Mouse (Mus musculus) embryonic fibroblast, embryonic 13.5 days (primary cell): ENCODE measurements around the gene Prg3. TPM values are rescaled to one million over a fixed set of nuclear protein-coding genes. Genes with fewer than 3 reads are reported as not detected.

ENCODE experiments used
- H3K27ac ChIP-seq: 2 replicates; pipeline ENCODE4 v1.5.1; 2012; ENCODE audit warnings: low read length, control low read depth, inconsistent platforms; ENCODE audit not compliant: insufficient read depth
- H3K4me1 ChIP-seq: 2 replicates; pipeline ENCODE4 v1.6.1; 2011; ENCODE audit warnings: low read length; ENCODE audit not compliant: control insufficient read depth, insufficient read depth
- H3K4me3 ChIP-seq: 2 replicates; pipeline ENCODE4 v1.5.1; 2011; ENCODE audit warnings: mild to moderate bottlenecking, control low read depth, low read length; ENCODE audit not compliant: insufficient read depth
- CTCF ChIP-seq: IDR thresholded peaks from 2 replicates; pipeline ENCODE4 v1.5.1; 2011; ENCODE audit warnings: mild to moderate bottlenecking, control low read depth, low read length, moderate library complexity, borderline replicate concordance; ENCODE audit not compliant: insufficient read depth
- POLR2A ChIP-seq: IDR thresholded peaks from 2 replicates; pipeline ENCODE4 v1.6.1; 2011; ENCODE audit warnings: low read depth, mild to moderate bottlenecking, control low read depth, low read length, moderate library complexity
- polyA plus RNA-seq: library from polyadenylated mRNA; stranded (reverse); fragments of >200 nt; gene quantifications from 2 replicates; pipeline ENCODE4 v1.2.4, GENCODE M21; 2011; ENCODE audit warnings: low read depth; ENCODE audit not compliant: missing spikeins, insufficient read length

Gene Prg3
- polyA plus RNA-seq, 1 experiment = not detected

- Histone ChIP-seq H3K4me3 (no peak within 1 kb of the TSS), H3K4me1 (no peaks in the 10 kb centered on the region), H3K27ac (no peak within 1 kb of the TSS)
- no peak for TF ChIP-seq POLR2A
- TF ChIP-seq CTCF = no peak
Observed at GRCm38 (mm10) chr2:84980188-84980587, 7.8 kb upstream of the Prg3 start, which contains the start of gene Prg2. Gene Prg2, plus strand, starts transcription at chr2:84980461.

GRCm38 (mm10) chr2:84996376-84996775 lies 8.4 kb downstream of the Prg3 start:
- Histone ChIP-seq H3K27ac (no peak overlapping the region), H3K4me1 (no peaks in the 10 kb centered on the region), H3K4me3 (no peak overlapping the region)
- TF ChIP-seq POLR2A (no peak), CTCF (no peak)

DNA sequence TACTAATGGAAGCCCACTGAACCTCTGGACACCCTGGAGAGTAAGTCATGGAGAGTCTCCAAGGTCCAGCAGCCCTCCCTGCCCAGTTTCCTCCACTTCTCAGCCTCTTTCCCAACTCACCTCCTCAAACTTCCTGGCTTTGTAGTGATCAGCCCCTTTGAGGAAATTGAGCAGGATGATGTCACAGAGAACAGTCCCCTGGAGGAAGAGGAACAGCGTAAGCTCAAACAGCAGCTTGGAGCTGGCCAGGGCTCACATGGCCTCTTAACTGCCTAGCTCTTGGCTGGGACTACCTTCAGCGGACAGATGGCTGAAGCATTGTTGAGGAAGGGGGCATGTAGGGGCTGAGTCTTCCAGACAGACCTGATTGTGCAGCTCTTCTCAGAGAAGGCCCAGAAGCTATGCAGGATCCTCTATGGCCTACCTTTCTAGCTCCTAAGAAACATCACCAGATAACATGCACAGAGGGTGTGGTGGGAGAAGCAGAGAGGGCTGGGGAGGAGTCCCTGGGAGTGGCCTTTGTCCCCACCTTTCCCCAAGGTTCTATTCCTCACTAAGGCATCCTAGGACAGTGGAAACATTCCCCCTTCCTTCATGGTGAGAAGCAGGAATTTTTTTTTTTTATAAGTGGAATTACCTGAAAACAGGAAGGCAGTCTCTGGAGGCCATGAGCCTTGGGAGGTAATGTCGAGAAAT lies 11.6 kb downstream of the Prg3 start:
- no peaks in the 10 kb centered on the region for H3K4me1 ChIP-seq
- H3K27ac ChIP-seq = no peak overlapping the region
- TF ChIP-seq POLR2A (no peak), CTCF (no peak)
- H3K4me3 ChIP-seq = no peak overlapping the region

DNA sequence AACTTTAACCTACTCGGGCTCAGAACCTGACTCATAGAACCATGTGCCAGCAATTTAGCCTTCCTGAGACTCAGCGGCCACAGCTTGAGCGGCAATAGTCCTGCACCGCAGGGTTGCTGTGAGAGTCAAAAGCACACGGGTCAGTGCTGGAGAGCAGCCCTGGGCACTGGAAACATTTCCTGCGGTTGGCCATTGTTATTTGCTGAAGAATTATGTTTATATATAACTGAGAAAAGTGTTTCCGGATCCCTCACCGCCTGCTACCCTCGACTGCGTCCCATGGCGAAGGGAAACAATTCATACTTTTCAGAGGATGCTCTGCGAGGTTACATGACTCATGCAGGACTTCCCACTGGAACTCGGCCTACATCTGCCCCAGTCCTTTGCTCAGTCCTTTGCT lies 13.5 kb downstream of the Prg3 start:
- Histone ChIP-seq H3K4me1 (no peaks in the 10 kb centered on the region), H3K4me3 (no peak overlapping the region), H3K27ac (no peak overlapping the region)
- TF ChIP-seq CTCF = no peak
- TF ChIP-seq POLR2A = no peak

DNA sequence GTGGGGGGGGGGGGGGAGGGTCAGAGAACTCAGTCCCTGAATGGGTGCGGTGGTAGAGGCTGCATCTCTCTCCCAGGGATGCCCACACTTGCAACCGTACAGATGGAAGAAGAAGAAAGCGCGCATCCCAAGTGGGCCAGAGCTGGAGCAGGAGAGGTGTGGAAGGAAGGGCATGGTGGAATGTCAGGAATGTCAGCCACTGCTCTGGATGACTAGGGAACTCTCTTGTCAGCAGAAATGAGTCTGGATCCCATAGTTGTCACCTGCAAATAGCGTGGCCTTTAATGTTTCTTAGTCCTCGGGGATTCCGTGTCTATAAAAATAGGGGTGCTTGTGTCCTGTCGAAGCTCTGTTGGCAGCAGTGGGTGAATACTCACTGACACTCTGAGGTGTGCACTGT lies 14.6 kb downstream of the Prg3 start:
- Histone ChIP-seq H3K4me3 (no peak overlapping the region), H3K4me1 (no peaks in the 10 kb centered on the region), H3K27ac (no peak overlapping the region)
- TF ChIP-seq CTCF = no peak
- no peak for TF ChIP-seq POLR2A

GRCm38 (mm10) chr2:85004341-85004740 lies 16.3 kb downstream of the Prg3 start:
- H3K27ac ChIP-seq = no peak overlapping the region
- H3K4me3 ChIP-seq = no peak overlapping the region
- no peak for TF ChIP-seq POLR2A
- no peaks in the 10 kb centered on the region for H3K4me1 ChIP-seq

- no peak overlapping the region for H3K27ac ChIP-seq
- H3K4me3 ChIP-seq = no peak overlapping the region
- H3K4me1 ChIP-seq = no peaks in the 10 kb centered on the region
- no peak for TF ChIP-seq CTCF
- TF ChIP-seq POLR2A = no peak
Observed at GRCm38 (mm10) chr2:85006600-85006999, 18.6 kb downstream of the Prg3 start.

- Histone ChIP-seq H3K4me3 (no peak overlapping the region), H3K4me1 (no peaks in the 10 kb centered on the region), H3K27ac (no peak overlapping the region)
- TF ChIP-seq POLR2A (no peak), CTCF (no peak)
Observed at GRCm38 (mm10) chr2:85007729-85008128, 19.7 kb downstream of the Prg3 start.

DNA sequence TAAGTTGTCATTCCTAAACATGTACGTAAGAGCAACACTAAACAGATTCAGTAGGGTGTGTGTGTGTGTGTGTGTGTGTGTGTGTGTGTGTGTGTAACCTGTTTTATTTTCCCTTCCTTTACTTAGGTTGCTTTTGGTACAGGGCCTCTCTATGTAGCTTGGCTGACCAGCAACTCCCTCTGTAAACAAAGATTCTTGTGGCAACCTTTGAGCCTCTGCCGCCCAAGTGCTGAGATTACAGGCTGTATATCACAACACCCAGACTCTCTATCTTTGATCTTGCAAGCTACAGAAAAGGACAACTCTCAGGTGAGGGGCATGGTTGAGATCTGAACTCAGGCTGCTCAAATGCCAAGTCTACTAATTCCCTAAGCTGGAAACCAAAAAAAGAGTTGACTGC lies 21.2 kb downstream of the Prg3 start:
- TF ChIP-seq POLR2A (no peak), CTCF (no peak)
- H3K27ac ChIP-seq = no peak overlapping the region
- H3K4me1 ChIP-seq = no peaks in the 10 kb centered on the region
- H3K4me3 ChIP-seq = no peak overlapping the region

GRCm38 (mm10) chr2:85011906-85012604 lies 24.0 kb downstream of the Prg3 start:
- Histone ChIP-seq H3K4me3 (no peak overlapping the region), H3K4me1 (no peaks in the 10 kb centered on the region), H3K27ac (no peak overlapping the region)
- TF ChIP-seq POLR2A = no peak
- no peak for TF ChIP-seq CTCF
